Mouse (Mus musculus) monocyte, adult 2 months (primary cell): Measurements from ENCODE around the gene Bag1.
"Not testable (repeated sequence)": the region's sequence is repeated elsewhere in the genome, so short reads cannot be mapped to it uniquely, and the experiment has no call there.

ENCODE experiments used
- DNase-seq, 2 experiments: peaks; one replicate each; pipeline ENCODE4 v3.0.0; 2022; ENCODE audit warnings: low spot score in 2 of 2, low read depth in 1 of 2

Gene Bag1

DNA sequence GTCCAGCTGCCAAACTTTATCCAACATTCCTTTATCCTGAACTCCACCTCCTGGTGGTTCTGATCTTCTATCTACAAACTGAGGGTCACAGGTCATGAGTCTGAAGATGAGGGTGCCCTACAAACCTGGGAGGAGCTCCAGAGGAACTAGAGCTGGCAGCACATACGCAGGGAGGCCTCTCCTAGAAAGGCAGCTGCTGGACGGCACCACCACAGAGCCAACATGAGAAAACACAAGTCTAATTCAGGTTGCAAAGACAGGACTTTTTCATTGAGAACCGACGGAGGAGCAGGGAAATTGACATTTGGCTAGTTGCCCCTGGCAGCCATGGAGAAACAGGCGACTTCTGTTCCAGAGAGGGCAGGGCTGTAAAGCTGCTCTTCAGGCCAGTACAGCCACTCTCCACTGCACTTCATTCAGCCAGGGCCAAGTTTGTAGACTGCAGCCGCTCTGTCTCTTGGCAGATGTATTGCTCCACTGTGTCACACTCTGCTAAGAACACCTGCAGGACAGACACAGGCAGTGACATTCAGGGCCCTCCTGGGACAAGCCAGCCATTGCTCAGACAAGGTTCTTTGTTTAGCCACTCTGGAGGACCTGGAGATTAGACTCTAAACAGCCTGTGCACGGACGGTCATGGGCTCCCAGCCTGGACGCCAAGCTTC, 11.8 kb downstream of the Bag1 start:
- no peak for DNase-seq

DNA sequence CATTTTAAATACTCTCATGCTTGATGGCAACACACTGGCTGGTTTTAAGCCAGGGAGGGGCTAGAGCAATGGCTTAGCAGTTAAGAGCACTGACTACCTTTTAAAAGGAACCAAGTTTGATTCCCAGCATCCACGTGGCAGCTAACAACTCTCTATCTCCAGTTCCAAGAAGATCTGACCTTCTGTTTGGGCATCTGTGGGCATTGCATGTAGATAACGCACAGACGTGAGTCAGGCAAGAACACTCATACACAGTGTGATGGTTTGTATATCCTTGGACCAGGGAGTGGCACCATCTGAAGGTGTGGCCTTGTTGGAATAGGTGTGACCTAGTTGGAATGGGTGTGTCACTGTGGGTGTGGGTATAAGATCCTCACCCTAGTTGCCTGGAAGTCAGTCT, 13.7 kb downstream of the Bag1 start:
- DNase-seq: not testable (repeated sequence)

DNA sequence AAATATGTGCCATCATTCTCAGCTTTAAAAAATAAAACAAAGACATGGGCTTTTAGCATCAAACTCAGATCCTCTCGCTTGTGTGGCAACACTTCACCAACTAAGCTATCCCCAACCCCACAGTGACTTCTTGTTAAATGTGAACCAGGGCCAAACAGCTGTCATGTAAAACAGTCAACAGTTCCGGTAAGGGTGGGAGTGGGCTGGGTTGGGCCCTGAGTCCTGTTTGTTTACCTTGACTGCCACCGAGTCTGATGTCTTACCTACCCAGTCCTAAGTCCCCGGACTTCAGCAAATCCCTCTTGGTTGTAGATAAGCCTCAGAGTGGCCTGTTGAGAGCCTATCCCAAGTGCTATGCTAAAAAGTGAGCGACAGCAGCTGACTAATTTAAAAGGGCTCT, 14.4 kb downstream of the Bag1 start:
- DNase-seq: no peak

DNA sequence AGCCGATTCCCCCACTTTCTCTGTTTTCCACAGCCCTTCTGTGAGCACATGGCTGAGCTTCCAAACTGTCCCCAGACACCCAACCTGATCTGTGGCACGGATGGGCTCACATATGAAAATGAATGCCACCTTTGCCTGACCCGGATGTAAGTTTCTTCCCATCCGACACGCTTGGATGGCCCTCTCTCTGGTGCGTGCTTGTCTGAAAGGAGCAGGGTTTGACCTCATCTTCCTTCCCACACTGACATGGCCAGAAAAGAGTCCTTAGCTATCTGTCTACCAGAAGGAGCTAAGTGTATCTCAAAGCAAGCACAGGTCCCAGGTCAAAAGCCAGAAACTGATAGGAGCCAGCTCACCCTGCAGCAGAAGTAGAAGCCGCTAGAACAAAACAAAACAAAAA, 19.0 kb downstream of the Bag1 start:
- DNase-seq: no peak

DNA sequence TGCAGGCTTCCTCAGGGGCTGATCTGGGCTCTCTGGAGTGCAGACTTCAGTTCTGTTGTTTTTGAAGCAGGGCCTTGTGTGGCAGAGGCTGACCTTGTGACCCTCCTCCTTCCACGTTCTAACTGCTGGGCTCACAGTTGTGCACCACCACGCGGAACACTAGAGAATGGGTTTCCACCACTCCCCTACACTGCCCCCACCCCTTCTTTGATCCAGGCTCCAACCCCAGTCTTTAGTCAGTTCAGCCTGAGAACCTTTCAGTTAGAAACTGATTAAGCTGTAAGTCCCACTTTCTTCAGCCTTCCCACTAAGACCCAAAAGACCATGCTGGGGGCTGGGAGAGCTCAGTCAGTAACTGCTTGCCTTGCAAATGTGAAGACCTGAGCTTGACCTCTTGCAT, 22.5 kb downstream of the Bag1 start:
- DNase-seq: no peak

DNA sequence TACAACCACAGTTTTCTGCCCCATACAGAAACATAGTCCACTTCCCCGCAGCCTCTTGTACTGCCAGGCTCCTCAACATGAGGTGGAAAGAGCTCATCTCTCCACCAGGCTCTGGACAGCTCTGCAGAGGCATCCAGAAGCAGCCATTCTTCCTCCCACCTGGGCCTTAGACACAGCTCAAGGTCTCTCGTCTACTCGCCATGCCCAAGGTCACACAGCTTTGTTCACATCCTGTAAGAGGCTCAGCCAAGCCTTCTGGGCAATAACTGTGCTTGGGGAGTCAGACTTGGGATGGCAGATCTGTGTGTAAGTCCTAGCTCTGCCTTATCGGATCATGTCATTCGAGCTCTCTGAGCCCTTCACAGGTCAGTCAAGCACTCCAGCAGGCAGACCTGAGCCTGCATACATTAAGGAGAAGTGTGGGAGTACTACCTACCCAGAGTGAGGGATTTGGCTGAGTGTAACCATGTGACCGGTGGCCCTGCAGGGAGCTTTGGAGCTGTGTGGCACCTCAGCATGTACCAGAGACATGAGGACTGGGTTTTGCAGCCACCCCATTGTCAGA, 24.9 kb downstream of the Bag1 start:
- DNase-seq: no peak

DNA sequence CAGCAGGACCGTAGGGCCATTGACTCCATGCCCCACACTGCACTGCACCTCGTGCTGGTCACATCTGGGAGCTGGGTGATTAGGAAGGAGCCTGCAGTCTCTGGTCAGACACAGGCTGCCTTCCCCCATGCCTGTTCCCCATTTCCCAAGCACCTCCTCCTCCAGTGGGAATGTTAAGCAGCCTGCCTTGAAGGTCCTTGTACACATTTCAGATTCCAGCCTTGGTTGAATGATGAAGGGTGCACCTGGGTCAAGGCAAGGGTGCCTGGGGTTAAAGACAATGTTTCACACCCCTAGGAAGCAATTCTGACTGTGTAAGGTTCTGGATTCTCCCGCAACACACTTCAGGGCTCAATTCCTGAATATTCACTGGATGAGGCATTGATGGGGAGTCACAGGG, 26.8 kb downstream of the Bag1 start:
- DNase-seq: no peak

DNA sequence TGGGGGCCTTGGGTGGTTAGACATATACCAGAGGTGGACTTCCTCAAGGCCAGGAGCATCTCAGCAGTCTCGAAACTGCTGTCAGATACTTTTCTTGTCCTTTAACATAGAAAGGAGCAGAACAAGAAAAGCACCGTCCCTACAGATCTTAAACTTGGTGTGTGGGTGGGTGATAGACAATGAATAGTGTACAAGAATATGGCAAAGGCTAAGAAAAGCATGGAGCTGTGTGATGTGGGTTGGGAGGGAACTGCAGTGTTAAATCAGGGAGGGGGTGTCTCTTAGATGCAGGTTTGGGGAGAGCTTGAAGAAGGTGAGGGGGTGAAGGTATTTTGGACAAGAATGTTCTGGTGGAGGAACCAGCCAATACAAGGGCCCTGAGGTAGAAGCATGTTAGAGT, 27.5 kb downstream of the Bag1 start:
- DNase-seq: no peak

DNA sequence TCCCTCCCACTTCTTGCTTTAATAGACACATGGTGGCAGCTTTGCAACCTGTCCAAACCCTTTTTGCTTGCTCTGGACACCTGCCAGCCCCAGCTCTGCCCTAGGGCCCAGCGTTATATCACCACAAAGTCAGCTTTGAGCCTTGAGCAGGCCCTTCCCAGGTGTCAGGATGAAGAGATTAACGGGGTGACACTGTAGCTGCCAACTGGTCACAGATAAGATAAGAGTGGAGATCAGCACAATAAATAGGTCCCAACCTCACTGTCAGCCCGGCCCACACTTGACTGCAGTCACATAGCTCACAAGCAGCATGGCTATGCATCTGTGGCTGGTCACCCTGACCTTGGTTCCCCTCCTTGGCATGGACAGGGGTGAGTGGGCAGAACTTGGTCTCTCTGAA, 28.3 kb downstream of the Bag1 start, which contains the start of gene Spink4:
Gene Spink4 (plus strand): TSS at position 268 of the 400 bp plus-strand sequence.
- no peak for DNase-seq

DNA sequence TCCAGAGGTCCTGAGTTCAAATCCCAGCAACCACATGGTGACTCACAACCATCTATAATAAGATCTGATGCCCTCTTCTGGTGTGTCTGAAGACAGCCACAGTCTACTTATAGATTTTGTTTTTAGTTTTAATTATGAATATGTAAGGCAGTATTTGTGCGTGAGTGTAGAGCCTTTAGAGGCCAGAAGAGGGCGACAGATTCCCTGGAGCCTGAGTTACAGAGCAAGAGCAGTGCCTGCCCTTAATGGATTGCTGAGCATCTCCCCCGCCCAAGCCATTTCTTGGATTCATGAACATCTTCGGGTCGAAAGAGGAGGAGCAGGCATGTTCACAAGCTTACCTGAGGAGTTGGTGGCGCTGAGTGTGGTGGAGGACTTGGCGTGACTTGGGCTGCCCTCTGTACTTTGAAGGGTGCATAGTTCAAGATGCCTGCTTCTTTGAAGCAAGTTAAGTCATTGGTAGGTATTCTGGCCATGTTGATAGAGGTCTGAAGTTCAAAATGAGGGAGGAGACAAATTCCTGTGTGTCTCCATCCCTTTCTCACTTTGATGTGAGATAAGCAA, 31.4 kb downstream of the Bag1 start:
- no peak for DNase-seq

DNA sequence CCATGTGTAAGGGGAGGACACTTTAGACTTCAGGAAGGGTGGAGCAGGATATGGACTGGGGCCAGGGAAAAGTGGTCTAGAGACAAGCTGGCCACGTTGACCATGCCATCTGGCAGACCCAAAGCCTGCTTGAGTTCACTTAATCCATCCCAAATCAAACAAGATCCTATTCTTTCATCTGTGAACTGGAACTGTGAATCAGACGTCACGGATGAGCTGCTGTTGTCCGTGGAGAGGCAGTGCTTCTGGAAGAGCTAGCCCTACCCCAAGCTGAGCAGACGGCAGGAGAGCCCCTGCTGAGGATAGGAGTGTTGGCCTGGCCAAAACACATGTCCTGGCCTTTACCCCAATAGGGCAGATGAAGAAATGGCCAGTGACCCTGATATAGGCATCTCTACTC, 32.1 kb downstream of the Bag1 start:
- DNase-seq: no peak

DNA sequence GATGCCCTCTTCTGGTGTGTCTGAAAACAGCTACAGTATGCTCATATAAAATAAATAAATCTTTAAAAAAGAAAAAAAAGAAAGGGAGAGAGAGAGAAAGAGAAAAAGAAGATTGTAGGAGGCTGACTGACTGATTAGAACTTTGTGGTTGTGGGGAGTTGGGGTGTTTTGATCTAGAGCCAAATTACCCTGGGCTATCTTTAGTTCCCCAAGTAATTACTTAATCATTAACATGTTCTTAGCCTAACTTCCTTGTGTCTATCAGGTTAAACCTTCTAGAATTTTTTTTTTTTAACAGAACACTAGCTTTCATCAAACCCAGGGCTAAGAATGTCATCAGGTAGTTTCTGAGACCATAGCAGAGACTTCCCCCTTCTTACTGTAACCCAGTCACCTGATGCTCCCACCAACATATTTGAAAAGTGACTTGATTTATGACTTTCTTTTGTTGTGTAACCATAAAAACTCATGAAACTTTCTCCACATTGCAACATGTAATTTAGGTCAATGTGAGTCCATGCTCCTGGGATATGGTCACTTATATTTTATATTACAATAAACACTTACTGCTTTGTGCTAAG, 33.7 kb downstream of the Bag1 start:
- no peak for DNase-seq

DNA sequence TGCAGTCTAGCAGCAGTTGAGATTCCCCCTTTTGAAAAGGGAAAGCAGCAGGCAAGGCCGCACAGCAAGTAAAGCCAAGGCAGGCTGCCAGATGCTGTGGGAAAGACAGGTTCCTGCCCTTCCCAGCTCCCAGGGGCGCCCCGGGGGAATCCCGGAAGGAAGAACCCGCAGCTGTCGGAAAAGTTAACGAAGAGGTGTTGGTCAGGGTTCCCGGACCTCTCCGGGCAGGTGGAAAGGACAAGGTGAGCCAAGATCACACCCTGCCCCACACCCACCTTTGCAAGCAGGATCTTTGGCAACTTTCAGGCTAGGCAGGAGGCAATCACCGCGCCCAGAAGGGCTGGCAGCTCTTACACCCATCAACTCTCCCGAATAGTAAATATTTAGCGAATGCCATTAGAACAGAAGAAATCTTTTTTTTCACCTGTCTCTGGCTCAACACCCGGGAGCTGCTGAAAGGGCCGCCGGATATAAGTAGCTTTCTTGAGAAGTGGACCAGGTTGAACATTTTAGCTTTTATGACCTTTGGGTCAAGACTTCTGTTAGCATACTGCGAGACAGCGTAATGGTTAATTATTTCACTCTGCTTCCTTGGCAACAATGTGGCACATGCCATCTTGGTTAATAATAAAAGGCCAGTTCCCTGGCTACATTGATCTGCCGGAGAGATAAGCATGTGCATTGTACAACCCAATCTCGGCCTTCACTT, 39.7 kb downstream of the Bag1 start:
- DNase-seq: no peak

DNA sequence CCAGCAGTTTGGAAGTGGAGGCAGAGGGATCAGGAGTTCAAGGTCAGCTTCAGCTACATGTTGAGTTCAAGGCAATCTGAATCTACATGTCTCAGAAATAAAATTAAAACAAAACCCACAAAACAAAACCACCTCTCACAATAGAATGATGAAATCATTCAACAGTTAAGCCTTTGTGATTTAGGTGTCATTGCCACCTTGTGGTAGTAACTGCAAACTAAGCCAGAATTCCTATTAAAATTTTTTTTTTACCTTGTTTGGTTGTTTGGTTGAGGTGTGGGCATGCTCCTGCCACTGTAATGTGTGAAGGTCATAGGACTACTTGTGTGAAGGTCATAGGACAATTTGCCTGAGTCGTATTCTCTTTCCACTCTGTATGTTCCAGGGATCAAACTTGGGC, 41.8 kb downstream of the Bag1 start:
- no peak for DNase-seq

DNA sequence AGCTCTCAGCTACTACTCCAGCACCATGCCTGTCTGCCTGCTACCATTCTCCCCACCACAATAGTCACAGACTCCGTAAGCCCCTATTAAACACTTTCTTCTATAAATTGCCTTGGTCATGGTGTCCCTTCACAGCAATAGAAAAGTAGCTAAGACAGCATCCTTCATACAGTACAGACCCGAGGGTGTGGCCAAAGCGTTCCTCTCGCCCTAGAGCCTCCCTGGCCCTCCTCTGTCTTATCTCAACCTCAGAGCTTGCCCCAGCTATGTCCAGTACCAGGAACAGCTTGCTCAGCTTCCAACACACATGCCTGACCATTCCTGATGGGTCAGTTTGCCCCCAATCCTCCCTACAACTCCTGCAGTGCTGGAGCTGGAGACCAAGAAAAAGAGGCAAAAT, 47.5 kb downstream of the Bag1 start:
- no peak for DNase-seq

DNA sequence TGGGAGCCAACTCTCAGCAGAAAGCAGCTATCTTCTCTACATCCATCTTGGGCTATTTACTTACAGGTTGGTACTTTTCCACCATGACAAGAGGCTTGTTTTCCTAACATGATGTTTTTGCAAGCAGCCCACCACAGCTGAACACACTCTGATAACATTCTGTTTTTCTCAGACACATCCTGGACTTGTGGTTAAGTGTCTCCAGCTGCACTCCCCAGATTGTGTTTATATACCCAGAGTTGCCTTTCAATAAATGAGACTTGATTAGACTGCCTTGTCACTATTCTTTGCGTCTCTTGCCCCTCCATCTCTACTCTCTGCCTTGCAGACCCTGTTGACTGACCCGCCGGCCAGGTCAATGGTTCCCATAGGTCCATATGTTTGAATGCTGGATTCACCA, 48.0 kb downstream of the Bag1 start:
- DNase-seq: no peak

DNA sequence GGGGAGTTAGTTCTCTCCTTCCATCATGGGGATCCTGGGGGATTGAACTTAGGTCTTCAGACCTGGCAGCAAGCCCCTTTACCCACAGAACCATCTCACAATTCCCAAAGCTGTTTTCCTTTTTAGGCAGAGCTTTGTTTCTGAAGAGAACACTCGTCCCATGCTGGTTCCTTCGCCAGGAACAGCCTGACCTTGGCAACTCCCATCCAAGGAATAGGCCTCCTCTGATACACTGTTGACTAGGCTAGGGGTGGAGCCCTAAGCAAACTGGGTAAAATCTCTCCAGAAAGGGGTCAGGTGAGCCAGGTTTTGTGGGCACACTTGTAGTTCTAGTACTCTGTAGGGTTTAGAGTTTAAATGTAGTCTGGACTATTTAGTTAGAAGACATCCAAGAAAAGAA, 48.8 kb downstream of the Bag1 start:
- DNase-seq: no peak

DNA sequence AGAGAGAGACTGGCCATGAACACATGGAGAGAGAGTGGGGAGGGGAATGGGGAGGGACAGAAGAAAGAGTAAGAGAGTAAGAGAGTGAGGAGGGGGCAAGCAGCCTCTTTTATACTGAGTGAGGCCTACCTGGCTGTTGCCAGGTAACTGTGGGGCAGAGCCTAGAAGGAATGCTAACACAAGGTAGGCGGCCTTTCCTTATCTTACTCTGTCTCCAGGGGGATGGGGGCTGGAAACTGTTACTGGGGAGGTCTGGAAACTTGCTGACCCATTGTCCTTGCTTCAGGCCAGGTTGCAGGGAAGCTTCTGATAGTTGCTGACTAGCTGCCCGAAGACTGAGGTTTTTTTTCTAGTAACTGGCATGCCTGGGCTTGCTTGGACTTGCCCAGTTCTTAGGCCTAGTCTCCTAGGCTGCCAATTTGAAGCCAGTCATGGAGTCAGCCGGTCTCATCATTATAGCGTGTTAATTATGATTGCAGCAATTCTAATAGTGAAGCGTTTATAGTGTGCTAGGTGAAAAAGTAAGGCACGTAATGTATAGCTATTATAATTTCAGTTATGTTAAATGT, 49.5 kb downstream of the Bag1 start:
- no peak for DNase-seq

DNA sequence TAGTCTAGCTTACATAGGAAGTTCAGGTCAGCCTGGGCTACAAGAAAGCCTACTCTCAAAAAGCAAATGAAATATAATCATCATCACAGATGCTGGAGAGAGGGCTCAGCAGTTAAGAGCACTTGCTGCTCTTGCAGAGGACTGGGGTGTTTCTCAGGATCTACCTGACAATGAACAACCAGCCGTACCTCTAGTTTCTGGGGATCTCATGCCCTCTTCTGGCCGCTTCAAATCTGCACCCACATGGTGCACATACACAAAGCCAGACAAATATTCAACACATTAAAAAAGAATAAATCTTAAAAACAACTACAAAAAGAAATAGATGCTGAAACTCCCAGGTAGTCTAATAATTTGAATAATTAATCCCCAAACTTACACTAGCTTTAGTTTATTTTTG, 52.4 kb downstream of the Bag1 start:
- DNase-seq: no peak

DNA sequence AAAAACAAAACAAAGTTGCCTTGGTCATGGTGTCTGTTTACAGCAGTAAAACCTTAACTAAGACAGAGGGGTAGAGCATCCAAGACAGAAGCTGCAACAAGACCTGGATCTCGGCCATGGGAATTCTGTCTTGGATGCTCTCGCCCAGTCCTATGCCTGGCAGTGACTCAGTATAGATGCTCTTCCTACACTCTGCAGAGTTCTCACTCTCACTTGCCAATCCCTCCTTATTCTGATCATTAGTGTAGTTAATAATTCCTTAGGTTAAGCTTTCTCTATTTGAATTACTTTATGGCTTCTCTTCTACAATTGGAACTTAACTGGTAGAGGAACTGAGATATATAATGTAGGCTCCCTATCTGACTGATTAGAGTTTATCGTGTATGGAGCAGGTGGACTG, 53.0 kb downstream of the Bag1 start:
- no peak for DNase-seq

DNA sequence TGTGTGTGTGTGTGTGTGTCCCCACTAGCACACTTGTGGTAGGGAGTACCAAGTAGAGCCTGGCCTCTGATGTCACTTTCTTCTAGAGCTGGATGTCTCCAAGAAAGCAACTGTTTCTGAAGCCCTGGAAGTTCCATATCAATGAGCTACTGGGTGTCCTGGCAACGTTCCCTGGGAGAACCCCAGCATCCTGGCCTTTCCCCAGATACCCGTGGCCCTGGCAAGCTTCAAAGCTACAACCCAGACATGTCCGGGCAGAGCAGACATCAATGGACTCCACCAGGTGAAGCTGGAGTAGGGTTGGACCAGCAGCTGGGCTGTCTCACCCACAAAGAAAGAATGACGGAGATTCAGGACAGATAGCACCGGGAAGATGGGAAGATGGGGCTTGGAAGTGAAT, 56.9 kb downstream of the Bag1 start:
- DNase-seq: no peak

DNA sequence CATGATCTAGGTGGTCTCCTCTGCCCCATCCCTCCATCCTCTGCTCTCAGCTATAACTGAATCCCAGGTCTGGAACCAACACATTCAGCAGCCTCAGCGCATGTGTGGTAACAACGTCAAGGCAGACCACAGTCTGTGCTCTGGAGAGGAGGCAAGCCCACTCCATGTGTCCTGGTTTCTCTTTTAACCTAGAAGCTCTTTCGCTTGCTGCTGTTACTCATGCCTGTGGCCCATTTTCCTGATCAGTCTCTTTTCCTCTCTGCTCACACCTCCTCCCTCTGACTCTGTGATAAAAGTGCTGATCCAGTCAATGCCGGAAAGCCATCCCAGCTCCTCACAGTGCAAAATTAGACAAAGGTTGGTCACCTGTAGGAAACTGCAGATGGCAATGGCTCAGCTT, 58.1 kb downstream of the Bag1 start:
- no peak for DNase-seq
